Mouse (Mus musculus) ES-Bruce4 (cell line): Measurements from ENCODE around the gene Bricd5.

Experiments
- CTCF ChIP-seq: IDR thresholded peaks from one replicate; pipeline ENCODE4 v1.8.1; 2011; ENCODE audit warnings: low read depth, low read length
- EP300 ChIP-seq: IDR thresholded peaks from 2 replicates; pipeline ENCODE4 v1.6.1; 2011; ENCODE audit warnings: low read depth, low read length; ENCODE audit not compliant: insufficient read depth
- POLR2A ChIP-seq: IDR thresholded peaks from one replicate; pipeline ENCODE4 v1.8.1; 2011; ENCODE audit warnings: low read length; ENCODE audit not compliant: insufficient read depth

DNA sequence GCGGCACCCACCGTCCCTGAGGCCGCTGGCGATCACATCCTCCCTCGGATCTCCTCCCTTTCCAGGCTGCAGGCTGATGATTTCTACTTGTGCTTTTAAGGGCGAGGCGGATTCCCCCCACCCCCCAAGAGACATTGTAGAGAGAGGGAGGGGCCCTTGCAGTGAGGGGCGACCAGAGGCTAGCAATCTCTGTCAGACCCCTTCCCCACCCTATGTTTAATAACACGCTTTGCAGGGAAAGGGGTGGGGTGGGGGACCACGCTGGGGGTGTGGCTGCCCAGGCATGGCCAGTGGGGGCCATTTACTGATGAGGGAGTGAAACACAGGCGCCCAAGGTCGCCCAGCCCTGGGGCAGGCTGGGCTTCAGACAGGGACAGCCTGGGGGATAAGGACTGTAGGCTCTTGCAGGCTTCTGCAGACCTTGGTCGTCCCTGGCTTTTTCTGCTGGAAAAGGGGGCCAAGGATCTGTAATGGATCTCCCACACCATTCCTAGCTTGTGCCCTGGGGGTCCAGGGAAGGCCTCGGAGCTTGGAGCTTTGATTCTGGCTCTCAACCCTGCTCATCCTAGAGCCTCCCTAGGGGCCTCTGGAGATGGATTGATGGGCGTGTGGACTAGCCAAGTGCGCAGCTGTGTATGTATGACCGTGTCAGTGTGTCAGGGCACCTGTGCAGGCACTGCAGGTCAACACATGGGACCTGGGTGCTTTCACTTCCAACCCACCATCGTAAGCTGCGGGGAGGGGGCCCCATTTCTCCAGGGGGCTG, 15.8 kb downstream of the Bricd5 start:
- no peak for TF ChIP-seq POLR2A
- TF ChIP-seq CTCF: no peak
- TF ChIP-seq EP300: no peak
